Mouse (Mus musculus): ENCODE results near the gene Ccl9.

Ccl9 gene

GRCm38 (mm10) chr11:83534609-83535423 is 43.6 kb downstream of the Ccl9 start:
- DNase-seq: peak; percentile 56 to 73

- no peak for DNase-seq
These were observed 44.3 kb downstream of the Ccl9 start for GRCm38 (mm10) chr11:83534143-83534542.

GRCm38 (mm10) chr11:83533192-83533591 is 45.2 kb downstream of the Ccl9 start:
- DNase-seq: no peak

- no peak for DNase-seq
These were observed 48.1 kb downstream of the Ccl9 start, which contains the start of gene Ccl5 for GRCm38 (mm10) chr11:83530360-83530759. Ccl5 (minus strand) TSS chr11:83530518.

GRCm38 (mm10) chr11:83529024-83529423 is 49.4 kb downstream of the Ccl9 start:
- DNase-seq: peak in 1 of 2 experiments; percentile 7

Measured in cerebellum, postnatal 14 days (tissue).